Mouse (Mus musculus) neural tube, embryonic 11.5 days (tissue): ENCODE data around the gene P4hb. TPM values are rescaled to one million over a fixed set of nuclear protein-coding genes. Genes with fewer than 3 reads are reported as not detected.

Experiments used
- ATAC-seq: fragments of 200-750 bp; cut with Nextera tagmentation; 2 replicates; pipeline ENCODE4 v1.8.0; 2017; ENCODE audit warnings: moderate number of reproducible peaks, mild to moderate bottlenecking, moderate TSS enrichment, moderate library complexity; ENCODE audit not compliant: insufficient read depth, low FRiP score, low TSS enrichment
- DNase-seq: peaks from one replicate; pipeline ENCODE4 v3.0.0-alpha.2; 2015; ENCODE audit warnings: low spot score
- H3K27ac ChIP-seq: fragments of 300-500 bp; sonication (generic); 2 replicates; pipeline ENCODE4 v1.5.1; 2014; ENCODE audit warnings: low read depth, mild to moderate bottlenecking, low read length
- H3K27me3 ChIP-seq: fragments of 300-500 bp; sonication (generic); 2 replicates; pipeline ENCODE4 v1.6.1; 2014; ENCODE audit warnings: mild to moderate bottlenecking, low read length, mixed read lengths; ENCODE audit not compliant: control insufficient read depth, insufficient read depth
- H3K36me3 ChIP-seq: fragments of 300-500 bp; sonication (generic); 2 replicates; pipeline ENCODE4 v1.6.1; 2014; ENCODE audit warnings: mild to moderate bottlenecking, low read length, moderate library complexity, mixed read lengths; ENCODE audit not compliant: control insufficient read depth, insufficient read depth
- H3K4me1 ChIP-seq: fragments of 300-500 bp; sonication (generic); 2 replicates; pipeline ENCODE4 v1.6.1; 2014; ENCODE audit warnings: low read length, mixed read lengths; ENCODE audit not compliant: control insufficient read depth, insufficient read depth
- H3K4me2 ChIP-seq: fragments of 300-500 bp; sonication (generic); 2 replicates; pipeline ENCODE4 v1.6.1; 2014; ENCODE audit warnings: low read depth, mild to moderate bottlenecking, moderate library complexity
- H3K4me3 ChIP-seq: fragments of 300-500 bp; sonication (generic); 2 replicates; pipeline ENCODE4 v1.5.1; 2014; ENCODE audit warnings: low read depth, low read length
- H3K9ac ChIP-seq: fragments of 300-500 bp; sonication (generic); 2 replicates; pipeline ENCODE4 v1.6.1; 2014; ENCODE audit warnings: mild to moderate bottlenecking, low read length
- H3K9me3 ChIP-seq: fragments of 300-500 bp; sonication (generic); 2 replicates; pipeline ENCODE4 v1.6.1; 2016; ENCODE audit warnings: low read length; ENCODE audit not compliant: control insufficient read depth
- WGBS: fragments of 180-500 bp; shearing (Covaris S2); extraction: QIAGEN DNeasy Blood & Tissue Kit; methylation state at CpG from one replicate; pipeline ENCODE4 v1.1.7; 2014; 5-methylcytosine and 5-hydroxymethylcytosine counted together
- polyA plus RNA-seq: library from polyadenylated mRNA; unstranded; fragments of >200 nt; fragmentation: Nextera tagmentation; extraction: Ambion mirVana; gene quantifications from 2 replicates; pipeline ENCODE4 v1.2.1, GENCODE M21; 2014

Gene P4hb
- polyA plus RNA-seq, 1 experiment from 2014 or later = 562 TPM

DNA sequence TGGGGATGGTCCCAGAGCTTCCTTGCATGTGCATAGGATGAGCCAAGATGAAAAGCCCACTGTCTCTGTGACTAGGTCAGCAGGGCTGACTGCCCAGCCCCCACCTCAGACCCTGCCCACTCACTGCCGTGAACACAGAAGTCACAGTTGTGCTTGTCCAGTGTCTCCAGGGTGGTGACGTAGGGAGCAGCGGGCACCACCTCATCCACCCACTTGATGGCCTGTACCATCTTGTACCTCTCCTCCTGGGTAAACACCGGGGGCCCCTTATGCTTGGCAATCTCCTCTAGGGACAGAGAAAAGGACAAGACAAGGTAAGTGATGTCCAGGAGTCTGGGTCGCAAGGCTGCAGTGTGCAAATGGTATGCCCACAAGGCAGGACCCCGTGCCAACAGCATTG is 42.1 kb upstream of the P4hb start:
- Histone ChIP-seq H3K36me3 (peaks cover 15% of the 10 kb centered on the region), H3K4me1 (peaks cover 9% of the 10 kb centered on the region), H3K9ac (no peak overlapping the region), H3K4me3 (no peak overlapping the region), H3K27ac (no peak overlapping the region), H3K4me2 (no peak overlapping the region), H3K27me3 (no peaks in the 10 kb centered on the region), H3K9me3 (no peaks in the 10 kb centered on the region)
- 91% methylated on average over 6 of the region's 6 CpGs for WGBS
- ATAC-seq (no peak), DNase-seq (no peak)

DNA sequence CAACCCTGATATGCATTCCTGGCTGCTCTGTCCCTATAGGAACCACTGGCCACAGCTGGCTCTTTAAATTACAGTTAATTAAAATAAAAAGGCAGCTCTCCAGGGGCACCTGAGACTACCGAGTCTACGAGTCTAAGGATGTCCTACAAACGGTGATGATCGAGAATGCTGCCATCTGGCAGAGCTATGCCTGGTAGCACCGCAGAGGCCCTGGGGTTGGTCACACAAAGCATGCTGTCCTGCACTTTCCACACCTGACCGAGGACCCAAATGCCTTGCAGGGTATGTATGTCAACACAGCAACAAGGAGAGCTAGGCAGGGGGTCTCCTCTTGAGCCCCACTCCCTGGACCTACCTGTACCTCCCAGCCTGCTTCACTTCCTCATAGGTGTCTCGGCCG is 40.9 kb upstream of the P4hb start:
- H3K9ac ChIP-seq = no peak overlapping the region
- H3K27ac ChIP-seq = no peak overlapping the region
- H3K9me3 ChIP-seq = no peaks in the 10 kb centered on the region
- DNase-seq (no peak), ATAC-seq (no peak)
- 88% methylated on average over 8 of the region's 8 CpGs for WGBS
- H3K36me3 ChIP-seq = peaks cover 14% of the 10 kb centered on the region
- H3K4me2 ChIP-seq = no peak overlapping the region
- no peaks in the 10 kb centered on the region for H3K27me3 ChIP-seq
- no peak overlapping the region for H3K4me3 ChIP-seq
- peaks cover 9% of the 10 kb centered on the region for H3K4me1 ChIP-seq

DNA sequence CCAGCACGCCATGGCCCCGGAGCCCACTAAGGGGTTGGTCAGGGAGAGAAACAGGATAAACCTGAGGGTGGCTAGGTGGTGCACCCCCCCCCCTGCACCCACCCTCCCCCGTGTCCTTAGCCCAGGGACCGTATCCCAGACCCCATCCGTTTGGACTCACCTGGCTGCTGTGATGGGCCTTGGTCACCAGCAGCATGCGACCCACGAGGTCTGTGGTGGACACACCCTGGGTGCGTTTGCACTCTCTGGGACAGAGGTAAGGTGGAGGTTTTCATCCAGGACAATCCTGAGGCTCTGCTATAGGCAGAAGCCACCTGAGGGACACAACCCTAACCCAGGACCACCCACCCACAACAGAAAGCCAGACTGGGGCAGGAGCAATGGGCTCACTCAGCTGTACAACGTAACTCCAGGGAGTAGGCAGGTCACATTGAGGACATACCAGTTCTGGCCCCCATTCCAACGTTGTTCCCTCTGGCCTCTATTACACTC is 40.5 kb upstream of the P4hb start:
- no peak for ATAC-seq

DNA sequence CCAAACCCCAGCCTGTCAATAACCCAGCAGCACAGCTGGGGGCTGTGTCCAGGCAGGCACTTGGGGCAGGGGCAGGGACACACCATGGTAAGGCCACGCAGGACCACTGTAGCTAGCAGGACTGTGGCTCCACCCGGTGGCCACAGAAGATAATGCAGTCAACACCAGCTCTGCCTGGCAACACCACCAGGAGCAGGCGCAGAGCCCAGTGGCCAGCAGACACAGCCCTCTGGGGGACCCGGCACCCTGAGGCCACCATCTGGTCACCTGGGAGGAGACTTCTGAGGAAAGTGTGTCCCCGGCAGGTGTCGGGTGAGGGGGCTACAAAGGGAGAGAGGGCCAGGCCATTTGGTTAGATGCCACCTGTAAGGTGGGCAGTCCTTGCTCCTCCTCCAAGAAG is 39.7 kb upstream of the P4hb start:
- no peak overlapping the region for H3K27ac ChIP-seq
- no peak overlapping the region for H3K4me2 ChIP-seq
- peak; percentile 65 for DNase-seq
- no peak for ATAC-seq
- WGBS = 48% methylated on average over 6 of the region's 6 CpGs
- no peak overlapping the region for H3K4me3 ChIP-seq
- H3K9me3 ChIP-seq = no peaks in the 10 kb centered on the region
- peaks cover 9% of the 10 kb centered on the region for H3K36me3 ChIP-seq
- no peak overlapping the region for H3K9ac ChIP-seq
- H3K27me3 ChIP-seq = 0 out of 2 replicates have a peak, but pooled peaks cover 2% of the 10 kb centered on the region
- H3K4me1 ChIP-seq = peaks cover 18% of the 10 kb centered on the region

More for the DNA sequence above, 40.5 kb upstream of the P4hb start:
- H3K9me3 ChIP-seq = no peaks in the 10 kb centered on the region
- H3K4me2 ChIP-seq = no peak overlapping the region
- H3K27ac ChIP-seq = no peak overlapping the region
- H3K27me3 ChIP-seq = no peaks in the 10 kb centered on the region
- H3K9ac ChIP-seq = no peak overlapping the region
- WGBS = 88% methylated on average over 10 of the region's 10 CpGs
- DNase-seq = no peak
- peaks cover 13% of the 10 kb centered on the region for H3K4me1 ChIP-seq
- no peak overlapping the region for H3K4me3 ChIP-seq
- peaks cover 11% of the 10 kb centered on the region for H3K36me3 ChIP-seq

DNA sequence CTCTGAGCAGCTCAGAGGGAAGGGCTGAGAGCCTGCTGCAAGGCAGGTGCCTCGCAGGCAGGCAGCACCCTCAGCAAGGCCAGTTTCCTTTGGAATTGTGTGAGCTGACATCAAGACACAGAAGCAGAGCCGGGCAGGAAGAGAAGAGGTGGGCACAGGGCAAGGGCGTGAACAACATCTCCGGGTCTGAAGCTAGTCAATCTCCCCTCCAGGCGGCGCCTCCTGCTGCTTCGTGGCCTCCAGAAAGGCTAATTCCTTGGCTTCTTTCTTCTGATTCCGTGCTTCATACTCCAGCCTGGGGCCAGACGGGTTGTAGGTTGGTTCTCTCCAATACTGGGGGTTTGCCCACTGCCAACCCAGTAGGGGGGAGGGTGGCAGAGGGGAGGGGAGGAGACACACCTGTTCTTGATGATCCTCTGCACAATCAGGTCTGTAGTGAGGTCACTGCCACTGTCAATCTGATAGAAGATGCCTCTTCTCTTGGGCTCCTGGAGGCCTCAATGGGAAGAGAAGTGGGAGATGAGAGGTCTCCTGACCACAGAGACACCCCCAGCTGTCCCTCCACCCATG is 37.5 kb upstream of the P4hb start:
- DNase-seq (no peak), ATAC-seq (no peak)
- no peaks in the 10 kb centered on the region for H3K9me3 ChIP-seq
- H3K4me2 ChIP-seq = no peak overlapping the region
- H3K27ac ChIP-seq = no peak overlapping the region
- H3K27me3 ChIP-seq = 0 out of 2 replicates have a peak, but pooled peaks cover 2% of the 10 kb centered on the region
- H3K9ac ChIP-seq = no peak overlapping the region
- H3K4me3 ChIP-seq = no peak overlapping the region
- WGBS = 93% methylated on average over 9 of the region's 9 CpGs
- H3K36me3 ChIP-seq = peaks cover 11% of the 10 kb centered on the region
- peaks cover 9% of the 10 kb centered on the region for H3K4me1 ChIP-seq

DNA sequence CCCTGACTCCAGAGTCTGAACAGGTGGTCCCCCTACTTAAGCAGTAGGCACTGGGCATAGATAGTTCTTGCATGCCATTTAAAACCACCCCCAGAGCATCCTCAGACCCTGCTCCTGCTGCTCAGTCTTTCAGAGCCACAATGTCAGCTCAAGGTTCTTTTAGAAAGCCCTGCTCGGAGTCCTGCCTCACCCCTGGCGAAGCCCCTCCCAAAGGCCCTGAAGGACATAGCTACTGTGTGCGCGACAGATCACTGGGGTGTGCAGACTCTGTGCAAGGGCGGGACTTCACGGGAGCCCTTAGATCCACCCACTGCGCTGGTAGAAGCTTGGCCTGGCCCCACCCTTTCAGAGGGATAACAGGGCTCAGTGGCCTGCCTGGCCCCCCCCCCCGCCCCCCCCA is 36.2 kb upstream of the P4hb start:
- DNase-seq (no peak), ATAC-seq (no peak)
- Histone ChIP-seq H3K9ac (no peak overlapping the region), H3K27me3 (0 out of 2 replicates have a peak, but pooled peaks cover 2% of the 10 kb centered on the region), H3K9me3 (no peaks in the 10 kb centered on the region), H3K4me1 (peaks cover 9% of the 10 kb centered on the region; the same call in 1 of the 2 replicates), H3K4me3 (no peak overlapping the region), H3K4me2 (no peak overlapping the region), H3K36me3 (peaks cover 14% of the 10 kb centered on the region), H3K27ac (no peak overlapping the region)
- 34% methylated on average over 8 of the region's 8 CpGs for WGBS

DNA sequence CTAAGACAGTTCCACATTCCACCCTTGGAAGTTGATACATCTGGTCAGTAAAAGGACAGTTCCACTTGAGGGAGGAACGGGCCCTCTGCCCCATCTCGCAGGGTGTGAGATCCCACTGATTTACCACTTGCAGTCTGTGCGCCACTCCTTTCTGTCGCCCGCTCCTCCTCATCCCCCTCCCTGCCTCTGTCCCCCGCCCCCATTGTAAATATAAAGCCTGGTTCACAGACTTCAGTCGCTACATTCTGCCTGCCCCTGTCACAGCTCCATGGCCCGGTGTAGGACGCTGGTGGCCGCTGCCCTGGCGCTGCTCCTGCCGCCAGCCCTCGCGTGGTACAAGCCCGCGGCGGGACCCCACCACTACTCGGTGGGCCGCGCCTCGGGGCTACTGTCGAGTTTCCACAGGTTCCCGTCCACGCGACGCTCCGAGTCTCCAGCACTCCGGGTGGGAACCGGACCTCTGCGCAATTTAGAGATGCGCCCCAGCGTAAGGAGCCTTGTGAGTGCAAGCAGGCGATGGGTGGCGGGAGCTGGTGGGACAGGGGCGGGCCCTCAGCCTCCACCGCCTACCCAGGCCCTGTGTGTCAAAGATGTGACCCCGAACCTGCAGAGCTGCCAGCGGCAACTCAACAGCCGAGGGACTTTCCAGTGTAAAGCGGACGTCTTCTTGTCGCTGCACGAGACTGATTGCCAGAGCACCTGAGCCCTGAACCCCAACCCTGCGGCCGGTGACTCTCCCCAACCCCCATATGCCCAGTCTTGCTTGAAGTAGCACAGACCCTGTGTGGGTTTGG is 35.4 kb upstream of the P4hb start, which contains the start of gene Npb:
Npb (plus strand) TSS at position 237 of the 794 bp plus-strand sequence.
- ATAC-seq = no peak
- WGBS = 6% methylated on average over 44 of the region's 45 CpGs

DNA sequence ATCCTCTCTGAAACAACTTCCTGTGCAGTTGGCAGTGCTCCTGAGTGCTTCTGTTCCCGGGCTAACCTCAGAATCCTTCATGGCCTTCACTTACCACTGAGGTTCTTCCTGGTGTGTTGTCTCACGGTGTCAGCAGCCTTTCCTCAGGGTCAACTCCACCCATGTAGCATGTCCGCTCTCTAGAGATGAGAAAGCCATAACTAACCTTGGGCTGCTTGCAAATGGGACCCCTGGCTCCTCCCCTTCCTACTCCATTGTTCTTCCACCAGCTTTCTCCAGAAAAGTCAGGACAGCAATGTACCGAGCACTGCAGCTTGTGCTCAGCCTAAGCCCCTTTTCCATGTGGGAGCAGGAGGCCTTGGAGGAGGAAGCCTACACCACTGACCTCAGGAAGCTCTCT is 33.7 kb upstream of the P4hb start:
- H3K4me2 ChIP-seq = no peak overlapping the region
- no peaks in the 10 kb centered on the region for H3K9me3 ChIP-seq
- H3K27ac ChIP-seq = no peak overlapping the region
- no peak overlapping the region for H3K9ac ChIP-seq
- H3K4me1 ChIP-seq = peaks cover 9% of the 10 kb centered on the region; the same call in 1 of the 2 replicates
- H3K4me3 ChIP-seq = no peak overlapping the region
- 0 out of 2 replicates have a peak, but pooled peaks cover 2% of the 10 kb centered on the region for H3K27me3 ChIP-seq
- 77% methylated on average over 4 of the region's 4 CpGs for WGBS
- H3K36me3 ChIP-seq = peaks cover 17% of the 10 kb centered on the region
- ATAC-seq (no peak), DNase-seq (no peak)

More for the DNA sequence above, 35.4 kb upstream of the P4hb start, which contains the start of gene Npb:
- peak within 1 kb of the TSS; percentile 21 for H3K4me3 ChIP-seq
- H3K36me3 ChIP-seq = peaks cover 14% of the 10 kb centered on the region
- 0 out of 2 replicates have a peak, but pooled peaks cover 2% of the 10 kb centered on the region for H3K27me3 ChIP-seq
- no peak for DNase-seq
- H3K27ac ChIP-seq = no peak within 1 kb of the TSS
- H3K4me2 ChIP-seq = peak within 1 kb of the TSS; percentile 44
- H3K9me3 ChIP-seq = no peaks in the 10 kb centered on the region
- peak within 1 kb of the TSS; percentile 47 for H3K9ac ChIP-seq
- peaks cover 9% of the 10 kb centered on the region; the same call in 1 of the 2 replicates for H3K4me1 ChIP-seq
